Mouse (Mus musculus) kidney, postnatal 25 days (tissue): ENCODE results near the gene Slc38a2.
A peak's percentile ranks its signal among the peaks of the same experiment; 100 is the strongest.

ENCODE experiments used
- DNase-seq, 2 experiments: peaks; one replicate each; pipeline ENCODE4 v3.0.0; 2021; ENCODE audit warnings: mixed read lengths in 2 of 2

The Slc38a2 gene

DNA sequence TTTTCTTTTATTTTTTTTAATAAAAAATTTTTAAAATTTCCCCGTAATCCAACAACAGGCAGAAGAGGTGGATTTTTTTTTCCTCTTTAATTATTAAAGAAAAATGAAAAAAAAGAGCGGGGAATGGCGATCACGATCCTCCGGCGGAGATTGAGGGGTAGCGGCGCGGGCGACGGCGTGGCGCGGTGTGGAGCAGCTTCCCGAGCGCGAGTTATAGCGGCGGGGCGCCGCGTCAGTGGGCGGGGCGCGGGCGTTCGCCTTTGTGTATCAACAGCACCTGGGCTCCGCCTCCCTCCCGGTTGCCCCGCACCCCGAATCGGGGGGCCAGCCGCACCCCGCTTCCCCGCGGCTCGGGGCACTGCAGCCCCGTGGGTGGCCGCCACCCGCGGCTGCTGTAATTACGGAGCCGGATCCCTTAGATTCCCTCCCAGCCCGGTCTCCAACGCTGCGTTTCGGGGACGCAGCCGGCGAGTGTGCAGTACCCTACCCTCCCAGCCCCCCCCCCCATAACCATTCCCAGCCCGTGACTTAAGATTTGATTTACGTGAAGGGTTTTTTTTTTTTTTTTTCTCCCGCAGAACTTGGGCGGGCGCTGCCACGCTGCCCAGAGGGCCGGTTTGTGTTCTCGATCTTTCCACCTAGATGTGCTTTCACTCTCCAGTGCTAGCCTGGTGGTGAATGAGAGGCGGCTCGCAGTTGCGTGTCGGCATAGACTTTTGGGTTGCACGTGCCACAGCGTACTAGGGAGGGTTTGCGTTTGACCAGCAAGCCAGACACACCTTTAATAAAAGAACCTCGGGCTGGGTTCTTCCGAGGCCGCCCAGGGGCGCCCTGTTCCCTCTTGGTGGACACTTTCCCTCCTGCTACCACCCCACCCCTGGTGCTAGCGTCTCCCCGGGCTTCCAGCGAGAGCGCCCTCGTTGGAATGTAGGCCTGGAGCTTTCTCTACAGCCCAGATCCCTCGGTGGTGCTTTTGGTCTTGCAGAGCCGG lies at the start of gene Slc38a2:
TSS of gene Slc38a2 (minus strand) at position 210 of the 991 bp plus-strand sequence.
- DNase-seq = peak; percentile 93 to 95

DNA sequence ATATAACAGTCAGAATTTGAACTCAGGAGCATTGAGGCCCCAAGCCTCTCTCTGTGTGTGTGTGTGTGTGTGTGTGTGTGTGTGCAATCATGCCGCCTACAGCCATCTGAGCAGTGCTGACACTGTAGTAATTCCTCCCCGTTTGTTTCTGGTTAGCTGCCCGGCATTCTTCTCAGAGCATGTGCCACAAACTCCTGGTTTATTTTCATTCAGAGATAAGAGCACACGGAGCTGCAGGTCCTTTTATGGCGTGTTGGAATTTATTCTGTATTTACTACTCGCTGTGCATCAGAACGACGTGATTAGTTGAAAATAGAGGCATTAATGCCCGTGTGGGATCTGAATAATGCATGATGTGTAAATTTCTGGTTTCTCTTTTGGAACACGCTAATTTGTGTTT lies 49.6 kb upstream of the Slc38a2 start:
- peak in 1 of 2 experiments; percentile 32 for DNase-seq

DNA sequence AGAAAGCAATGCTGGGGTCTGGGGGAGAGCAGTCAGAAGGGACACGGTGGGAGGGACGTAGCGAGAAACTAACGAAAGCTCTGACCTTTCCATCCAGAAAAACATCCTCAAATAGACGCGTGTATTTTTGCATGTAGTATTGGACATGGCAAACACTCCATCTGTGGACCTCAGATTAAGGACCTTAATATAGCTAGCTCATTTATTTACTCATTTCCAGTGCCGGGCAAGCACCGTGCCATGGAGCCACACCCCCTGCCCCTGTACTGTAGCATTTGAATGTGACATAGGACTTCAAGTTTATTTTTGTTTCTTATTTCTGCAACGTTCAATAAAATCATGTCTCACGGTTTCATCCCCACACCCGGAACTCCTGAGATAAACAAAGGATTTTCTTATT lies 48.0 kb upstream of the Slc38a2 start:
- peak in 1 of 2 experiments; percentile 11 for DNase-seq

DNA sequence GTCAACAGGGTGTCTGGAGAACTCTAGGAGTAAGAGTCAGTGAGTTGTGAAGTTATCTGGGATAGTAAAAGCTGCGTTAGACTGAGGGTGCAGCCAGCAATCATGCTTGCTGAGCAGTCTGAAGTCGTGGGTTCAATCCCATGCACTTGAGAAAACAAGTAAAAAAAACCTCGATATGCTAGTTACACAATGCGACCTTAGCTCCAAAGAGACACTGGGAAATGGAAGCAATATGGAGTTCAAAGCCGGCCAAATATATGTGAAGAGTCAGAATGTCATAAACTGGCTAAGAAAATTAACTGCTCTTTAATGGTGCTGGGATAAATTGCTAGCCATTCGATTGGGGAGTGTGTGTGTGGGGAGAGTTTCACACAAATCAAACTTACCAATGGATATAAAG lies 47.5 kb upstream of the Slc38a2 start:
- DNase-seq = peak in 1 of 2 experiments; percentile 3

DNA sequence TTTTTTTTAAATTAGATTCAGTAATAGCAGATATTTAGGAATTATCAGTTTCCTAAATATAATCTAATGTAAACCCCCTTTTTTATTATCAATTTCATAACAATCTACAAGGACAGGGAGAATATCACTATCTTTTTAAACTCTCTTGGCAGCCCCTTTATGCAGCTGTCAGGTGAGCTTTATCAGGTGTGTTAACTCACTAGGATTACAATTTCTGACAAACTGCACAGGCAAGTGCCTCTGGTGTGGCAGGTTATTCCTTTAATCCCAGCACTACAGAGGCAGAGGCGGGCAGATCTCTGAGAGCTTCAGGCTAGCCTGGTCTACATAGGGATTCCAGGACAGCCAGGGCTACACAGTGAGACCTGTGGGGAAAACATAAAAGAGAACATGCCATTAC lies 45.8 kb upstream of the Slc38a2 start:
- DNase-seq = peak in 1 of 2 experiments; percentile 5

DNA sequence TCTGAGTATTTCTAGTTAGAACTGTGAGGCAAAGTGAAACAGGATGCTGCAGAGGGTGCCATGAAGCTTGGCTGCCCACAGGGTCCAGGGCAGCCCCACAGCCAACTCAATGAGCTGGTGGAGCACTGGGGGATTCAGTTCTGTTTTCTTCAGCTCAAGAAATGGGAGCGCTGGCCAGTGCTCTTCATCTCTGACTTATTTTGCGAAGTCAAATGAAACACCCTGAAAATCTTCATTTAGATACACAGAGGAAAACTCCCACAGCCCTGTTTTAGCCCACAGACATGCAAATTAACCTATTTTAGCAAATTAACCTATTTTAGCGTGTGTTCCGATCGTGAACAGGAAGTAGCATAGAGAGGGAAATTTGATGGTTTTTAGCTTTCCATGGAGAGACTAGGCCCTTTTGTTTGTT lies 45.4 kb upstream of the Slc38a2 start:
- DNase-seq = peak in 1 of 2 experiments; percentile 17

DNA sequence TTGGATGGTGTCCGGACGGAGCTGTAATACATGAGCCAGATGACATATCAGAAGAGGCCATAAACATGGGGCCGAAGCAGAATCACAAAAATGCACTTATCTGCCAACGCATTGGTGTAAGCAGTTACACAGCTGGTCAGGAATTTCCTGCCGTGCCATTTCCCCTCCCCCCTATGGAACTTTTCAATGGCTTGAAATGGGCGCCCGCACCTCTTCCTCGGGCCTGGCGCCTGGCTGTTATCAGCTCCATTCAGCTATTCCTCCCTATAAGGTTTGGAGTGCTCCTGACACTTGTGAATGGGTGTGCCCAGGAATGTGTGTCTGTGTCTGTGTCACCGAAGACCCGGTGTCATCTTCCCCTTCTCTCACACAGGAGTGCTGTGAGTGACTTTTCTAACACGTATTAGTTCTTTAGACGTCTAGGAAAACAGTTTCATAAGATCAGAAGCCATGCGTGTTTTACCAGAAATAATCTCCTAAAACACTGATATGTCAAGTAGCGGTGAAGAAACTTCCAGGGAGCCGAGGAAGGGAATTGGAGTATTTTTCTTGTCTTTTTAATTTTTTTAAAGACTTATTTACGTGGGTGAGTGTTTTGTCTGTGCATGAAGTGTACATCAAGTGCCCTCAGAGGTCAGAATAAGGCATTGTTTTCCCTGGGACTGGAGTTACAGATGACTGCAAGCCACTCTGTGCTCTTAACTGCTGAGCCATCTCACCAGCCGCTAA lies 44.8 kb upstream of the Slc38a2 start:
- DNase-seq = peak in 1 of 2 experiments; percentile 31

DNA sequence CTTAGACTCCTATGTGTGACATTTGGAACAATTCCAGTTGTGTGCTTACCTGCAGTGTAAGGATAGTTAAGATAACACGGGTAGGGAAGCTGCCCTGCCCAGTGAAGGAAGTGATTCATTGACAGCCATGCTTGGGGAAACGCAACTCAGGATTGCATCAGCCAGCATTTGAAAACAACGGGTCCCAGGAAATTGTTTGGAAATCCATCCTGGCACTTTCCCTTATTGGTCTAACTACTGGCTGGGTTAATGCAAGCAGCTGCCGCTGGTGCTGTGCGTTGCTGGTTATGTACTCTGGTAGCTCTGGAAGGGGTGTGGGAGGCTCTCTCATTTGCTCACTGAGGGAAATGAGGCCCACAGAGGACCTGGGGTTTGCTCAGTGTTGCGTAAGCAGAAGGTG lies 43.7 kb upstream of the Slc38a2 start:
- peak in 1 of 2 experiments; percentile 42 for DNase-seq

DNA sequence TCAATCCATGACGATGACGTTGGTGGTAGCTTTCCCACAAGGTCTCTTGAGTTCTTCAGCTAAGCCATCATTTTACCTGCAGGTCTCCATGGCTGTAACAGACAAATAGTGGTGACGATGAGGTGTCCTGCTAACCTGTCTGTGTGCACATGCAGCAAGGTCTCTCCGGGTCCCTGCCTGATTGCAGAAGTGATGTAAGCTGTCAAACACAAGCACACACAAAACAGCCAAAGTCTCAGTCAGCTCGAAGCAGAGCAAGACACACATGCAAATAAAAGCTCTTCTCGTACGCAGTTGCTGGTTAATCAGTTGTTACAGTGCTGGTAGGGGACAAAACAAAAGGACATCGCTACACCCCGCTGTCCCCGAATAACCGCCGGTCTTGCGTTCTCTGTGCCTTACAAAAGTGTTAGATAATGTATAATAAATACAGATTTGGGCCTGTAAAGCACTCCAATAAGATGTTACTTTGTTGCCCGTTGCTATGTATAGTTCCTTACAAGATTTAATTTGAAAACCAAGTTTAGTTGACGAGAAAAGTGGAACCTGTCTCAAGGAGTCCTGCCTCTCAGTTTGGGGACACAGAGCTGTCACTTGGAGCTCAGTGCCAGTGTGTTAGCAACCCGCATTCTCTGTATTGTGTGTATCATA lies 43.2 kb upstream of the Slc38a2 start:
- DNase-seq = no peak

GRCm38 (mm10) chr15:96740865-96741561 lies 41.5 kb upstream of the Slc38a2 start:
- no peak for DNase-seq

DNA sequence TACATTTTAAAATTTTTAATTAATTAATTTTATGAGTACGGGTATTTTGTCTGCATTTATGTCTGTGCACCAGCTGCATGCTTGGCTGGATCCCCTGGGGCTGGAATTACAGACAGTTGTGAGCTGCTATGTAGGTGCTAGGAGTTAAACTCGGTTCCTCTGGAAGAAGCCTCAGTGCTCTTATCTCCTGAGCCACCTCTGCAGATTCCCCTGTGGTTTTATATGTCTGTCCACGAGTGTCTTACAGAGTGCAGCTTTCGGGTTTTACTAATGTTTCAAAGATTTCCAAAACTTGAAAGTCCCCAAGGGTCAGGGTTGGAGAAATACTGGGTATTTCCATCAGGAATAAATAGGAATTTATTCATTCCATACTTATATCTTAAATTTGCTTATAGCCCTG lies 40.6 kb upstream of the Slc38a2 start:
- peak in 1 of 2 experiments; percentile 11 for DNase-seq

GRCm38 (mm10) chr15:96736663-96737385 lies 37.3 kb upstream of the Slc38a2 start:
- DNase-seq = peak in 1 of 2 experiments; percentile 4

- peak in 1 of 2 experiments; percentile 36 for DNase-seq
Observed at GRCm38 (mm10) chr15:96735562-96736160, 36.1 kb upstream of the Slc38a2 start.

DNA sequence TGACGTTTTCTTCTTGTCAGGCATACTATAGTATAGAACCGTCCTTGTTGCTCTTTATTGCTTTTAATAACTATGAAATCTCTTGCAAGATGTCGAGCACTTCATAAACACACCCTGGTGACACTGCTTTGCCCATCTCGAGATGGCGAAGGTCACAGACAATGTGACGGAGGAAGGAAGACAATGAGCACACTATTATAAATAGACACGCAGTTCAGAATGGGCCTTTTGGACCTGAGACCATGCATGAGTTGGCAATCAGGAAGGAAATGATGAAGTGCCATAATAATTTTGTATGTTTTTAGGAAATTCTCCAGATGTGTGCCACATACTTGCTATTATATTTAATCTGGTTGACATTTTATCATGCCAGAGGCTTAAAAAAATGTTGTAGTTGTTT lies 34.9 kb upstream of the Slc38a2 start:
- DNase-seq = peak in 1 of 2 experiments; percentile 31

GRCm38 (mm10) chr15:96730416-96730815 lies 30.9 kb upstream of the Slc38a2 start:
- peak in 1 of 2 experiments; percentile 28 for DNase-seq

DNA sequence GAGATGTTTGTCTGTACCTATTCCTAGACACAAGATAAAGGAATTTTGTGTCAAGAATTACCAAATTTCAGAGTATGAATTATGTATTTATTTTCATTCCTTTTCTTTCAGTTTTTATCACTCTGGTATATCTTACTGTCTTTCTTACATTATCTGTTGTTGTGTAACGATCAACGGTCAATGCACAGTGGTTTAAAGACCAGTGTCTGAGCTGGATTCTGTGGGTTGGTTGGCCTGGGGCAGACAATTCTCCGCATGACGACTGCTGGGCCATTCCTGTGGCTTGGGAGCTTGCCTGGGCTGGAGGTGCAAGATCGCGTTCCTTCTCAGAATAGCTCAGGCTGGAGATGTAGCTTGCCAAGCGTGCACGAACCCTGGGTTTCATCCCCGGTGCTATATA lies 30.3 kb upstream of the Slc38a2 start:
- peak in 1 of 2 experiments; percentile 36 for DNase-seq

GRCm38 (mm10) chr15:96728993-96729392 lies 29.5 kb upstream of the Slc38a2 start:
- peak in 1 of 2 experiments; percentile 20 for DNase-seq

DNA sequence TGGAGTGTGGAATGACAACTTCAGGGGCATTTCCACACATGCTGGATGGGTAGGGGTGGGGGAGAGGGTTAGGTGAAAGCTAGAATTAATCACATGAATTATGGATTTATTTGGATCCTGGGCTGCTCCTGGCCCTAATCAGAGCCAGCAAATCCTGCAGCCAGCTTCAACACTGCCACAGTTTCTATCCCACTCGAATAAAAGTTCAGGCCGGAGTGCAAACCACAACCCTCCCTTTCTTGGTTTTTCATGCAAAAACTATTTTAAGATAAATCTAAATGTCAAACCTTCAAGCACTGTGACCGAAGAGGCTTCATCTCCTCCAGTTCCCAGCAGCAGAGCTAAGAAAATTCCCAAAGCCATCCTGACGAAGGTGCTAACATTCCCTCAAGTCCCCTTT lies 28.8 kb upstream of the Slc38a2 start:
- peak in 1 of 2 experiments; percentile 16 for DNase-seq

DNA sequence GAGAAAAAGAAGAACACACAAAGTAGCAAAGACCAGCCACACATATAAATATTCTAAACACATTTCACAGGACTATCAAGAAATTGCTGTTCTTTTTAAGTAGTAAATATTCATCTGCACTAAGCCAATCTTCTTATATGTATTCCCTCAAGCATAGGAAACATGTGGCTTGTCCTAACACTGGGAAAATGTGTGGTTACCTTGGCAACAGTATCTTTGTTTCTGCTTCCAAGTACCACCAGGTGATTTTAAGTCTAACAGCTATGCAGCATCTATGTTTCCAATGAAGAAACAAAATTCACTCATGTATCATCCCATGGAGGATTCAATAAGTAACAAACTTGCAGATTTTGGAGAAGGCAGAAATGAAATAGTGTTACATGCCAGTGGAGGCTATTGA lies 25.0 kb upstream of the Slc38a2 start:
- DNase-seq = no peak

GRCm38 (mm10) chr15:96722228-96722627 lies 22.7 kb upstream of the Slc38a2 start:
- peak in 1 of 2 experiments; percentile 6 for DNase-seq

GRCm38 (mm10) chr15:96720146-96720545 lies 20.6 kb upstream of the Slc38a2 start:
- DNase-seq = peak in 1 of 2 experiments; percentile 17
